Comparison of ENCODE assay signal across 12 mouse cellular contexts in the genomic region with DNA sequence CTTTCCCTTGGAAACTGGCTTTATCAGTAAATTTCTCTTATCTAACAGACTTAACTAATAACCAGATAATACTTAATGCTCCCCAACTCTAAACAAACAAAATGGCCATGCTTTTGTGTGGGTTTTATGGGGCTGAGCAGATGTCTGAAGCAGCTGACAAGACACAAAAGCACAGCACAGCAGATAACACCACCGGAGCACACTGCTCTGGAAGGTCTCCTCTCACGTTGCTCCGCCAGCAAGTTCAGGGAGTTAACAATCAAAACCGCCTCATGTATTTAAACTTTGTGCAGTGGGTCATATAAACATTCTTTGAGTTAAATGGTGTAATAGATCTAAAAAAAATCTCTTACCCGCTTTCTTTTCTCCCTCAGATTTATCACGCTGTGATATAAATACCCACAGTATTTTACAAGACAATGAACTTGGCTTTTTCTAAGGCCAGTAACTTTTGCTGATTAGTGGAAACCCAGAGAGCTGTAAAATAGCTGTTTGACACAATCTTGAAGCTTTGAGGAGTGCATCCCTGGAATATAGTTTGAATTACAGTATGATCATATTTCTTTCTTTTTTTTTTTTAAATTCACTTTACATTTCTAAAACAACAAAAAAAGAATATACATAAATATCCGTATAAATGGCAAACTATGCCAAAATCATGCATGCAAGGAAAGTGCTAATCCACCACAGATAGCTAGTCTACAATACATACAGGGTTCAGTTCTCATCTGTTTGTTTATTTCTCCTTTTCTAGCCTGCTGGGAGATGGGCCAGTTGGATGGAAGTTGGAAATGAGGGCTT.
DNase-seq lines count a peak whose midpoint lies in the region; ATAC-seq and TF ChIP-seq lines count a peak whose summit lies in the region.
"Had no signal": no experiment of that assay in that cellular context is flagged by ENCODE, and none has a peak within 500 bp of the region (broad histone marks: within the 10 kb centered on the region; RNA-seq: fewer than 3 reads in every experiment).

No protein-coding gene starts in this region.

- no peak overlapping the region for H3K4me3 ChIP-seq in embryonic facial prominence, embryonic 14.5 days (ENCODE audit: low read depth, low read length)
- no peak overlapping the region for H3K4me3 ChIP-seq in embryonic facial prominence, embryonic 10.5 days
- H3K4me3 ChIP-seq in kidney, embryonic 15.5 days (replicated peaks): no peak overlapping the region
- H3K4me3 ChIP-seq in midbrain, embryonic 11.5 days (ENCODE audit: low read depth, low read length): no peak overlapping the region
- no peak overlapping the region for H3K4me3 ChIP-seq in midbrain, postnatal 0 days (ENCODE audit: low read depth, low read length)
- H3K4me3 ChIP-seq: embryonic facial prominence, embryonic 12.5 days had no signal

- 39% methylated on average over 7 of the region's 7 CpGs for WGBS in embryonic facial prominence, embryonic 14.5 days
- 49% methylated on average over 7 of the region's 7 CpGs for WGBS in embryonic facial prominence, embryonic 10.5 days
- 22% methylated on average over 7 of the region's 7 CpGs for WGBS in kidney, embryonic 15.5 days
- 10% methylated on average over 7 of the region's 7 CpGs for WGBS in midbrain, embryonic 11.5 days
- WGBS in midbrain, postnatal 0 days: 21% methylated on average over 7 of the region's 7 CpGs

- DNase-seq in embryonic facial prominence, embryonic 14.5 days (ENCODE audit: low spot score): peak; percentile 46
- DNase-seq in embryonic facial prominence, embryonic 10.5 days (ENCODE audit: low spot score): no peak
- DNase-seq in kidney, postnatal 14 days: no peak
- no peak for DNase-seq in midbrain, embryonic 11.5 days (ENCODE audit: low spot score, missing footprints)
- no peak for DNase-seq in midbrain, postnatal 0 days (ENCODE audit: low spot score)
- peak; percentile 8 for DNase-seq in lung, postnatal 14 days
- DNase-seq: thymus, adult 2 months had no signal

- no peaks in the 10 kb centered on the region for H3K9me3 ChIP-seq in embryonic facial prominence, embryonic 14.5 days (ENCODE audit: control insufficient read depth, low read length)
- no peaks in the 10 kb centered on the region for H3K9me3 ChIP-seq in embryonic facial prominence, embryonic 10.5 days
- H3K9me3 ChIP-seq in kidney, embryonic 15.5 days (replicated peaks): no peaks in the 10 kb centered on the region
- H3K9me3 ChIP-seq in midbrain, embryonic 11.5 days (ENCODE audit: control insufficient read depth, low read length): no peaks in the 10 kb centered on the region
- H3K9me3 ChIP-seq in midbrain, postnatal 0 days (ENCODE audit: low read length): no peaks in the 10 kb centered on the region
- H3K9me3 ChIP-seq: embryonic facial prominence, embryonic 12.5 days had no signal

- no peaks in the 10 kb centered on the region for H3K36me3 ChIP-seq in embryonic facial prominence, embryonic 14.5 days (ENCODE audit: control insufficient read depth, insufficient read depth, low read length)
- no peaks in the 10 kb centered on the region for H3K36me3 ChIP-seq in embryonic facial prominence, embryonic 10.5 days (replicated peaks)
- no peaks in the 10 kb centered on the region for H3K36me3 ChIP-seq in kidney, embryonic 15.5 days
- H3K36me3 ChIP-seq in midbrain, embryonic 11.5 days (ENCODE audit: control insufficient read depth, insufficient read depth, low read length): no peaks in the 10 kb centered on the region
- H3K36me3 ChIP-seq in midbrain, postnatal 0 days (ENCODE audit: insufficient read depth, low read length): no peaks in the 10 kb centered on the region
- H3K36me3 ChIP-seq: embryonic facial prominence, embryonic 12.5 days had no signal

- no peak overlapping the region for H3K4me2 ChIP-seq in embryonic facial prominence, embryonic 14.5 days (ENCODE audit: low read depth, low read length)
- no peak overlapping the region for H3K4me2 ChIP-seq in kidney, embryonic 15.5 days
- no peak overlapping the region for H3K4me2 ChIP-seq in midbrain, embryonic 11.5 days
- no peak overlapping the region for H3K4me2 ChIP-seq in midbrain, postnatal 0 days (ENCODE audit: low read depth, low read length, poor library complexity, severe bottlenecking)
- H3K4me2 ChIP-seq: embryonic facial prominence, embryonic 12.5 days; hindbrain, embryonic 14.5 days had no signal

- peaks cover 16% of the 10 kb centered on the region for H3K4me1 ChIP-seq in embryonic facial prominence, embryonic 14.5 days (ENCODE audit: control insufficient read depth, insufficient read depth, low read length)
- peaks cover 6% of the 10 kb centered on the region; the same call in 1 of the 2 replicates for H3K4me1 ChIP-seq in embryonic facial prominence, embryonic 10.5 days
- H3K4me1 ChIP-seq in kidney, embryonic 15.5 days: peaks cover 11% of the 10 kb centered on the region
- H3K4me1 ChIP-seq in midbrain, embryonic 11.5 days (ENCODE audit: control insufficient read depth, insufficient read depth, low read length): peaks cover 10% of the 10 kb centered on the region
- no peaks in the 10 kb centered on the region for H3K4me1 ChIP-seq in midbrain, postnatal 0 days (ENCODE audit: insufficient read depth, low read length)

- no peak overlapping the region for H3K9ac ChIP-seq in embryonic facial prominence, embryonic 14.5 days (ENCODE audit: low read depth, low read length)
- H3K9ac ChIP-seq in kidney, embryonic 15.5 days: no peak overlapping the region
- H3K9ac ChIP-seq in midbrain, embryonic 11.5 days (ENCODE audit: low read length): no peak overlapping the region
- no peak overlapping the region for H3K9ac ChIP-seq in midbrain, postnatal 0 days (replicated peaks; ENCODE audit: low read length, poor library complexity, severe bottlenecking)
- H3K9ac ChIP-seq: embryonic facial prominence, embryonic 12.5 days; hindbrain, embryonic 14.5 days had no signal

- ATAC-seq in embryonic facial prominence, embryonic 14.5 days (ENCODE audit: low read depth): no peak
- peak; percentile 92 for ATAC-seq in kidney, embryonic 15.5 days (replicated peaks; ENCODE audit: low FRiP score)
- peak; percentile 19; the same call in 1 of the 2 replicates for ATAC-seq in midbrain, embryonic 11.5 days (ENCODE audit: low FRiP score)
- ATAC-seq in midbrain, postnatal 0 days (ENCODE audit: low FRiP score): no peak
- no peak for ATAC-seq in activated CD4-positive, CD25-positive, alpha-beta regulatory T cell, adult 4 months

- TF ChIP-seq CTCF in midbrain, postnatal 0 days (IDR thresholded peaks at IDR 0.05): no peak

- no peaks in the 10 kb centered on the region for H3K27me3 ChIP-seq in embryonic facial prominence, embryonic 14.5 days (replicated peaks; ENCODE audit: control insufficient read depth, insufficient read depth, low read length)
- H3K27me3 ChIP-seq in embryonic facial prominence, embryonic 10.5 days (replicated peaks; ENCODE audit: low read depth, poor library complexity, severe bottlenecking): no peaks in the 10 kb centered on the region
- H3K27me3 ChIP-seq in kidney, embryonic 15.5 days: peaks cover 2% of the 10 kb centered on the region; the same call in 1 of the 2 replicates
- peaks cover 39% of the 10 kb centered on the region for H3K27me3 ChIP-seq in midbrain, embryonic 11.5 days (ENCODE audit: control insufficient read depth, insufficient read depth, low read length)
- no peaks in the 10 kb centered on the region for H3K27me3 ChIP-seq in midbrain, postnatal 0 days (ENCODE audit: insufficient read depth, low read length)
- H3K27me3 ChIP-seq: embryonic facial prominence, embryonic 12.5 days had no signal

- no peak overlapping the region for H3K27ac ChIP-seq in embryonic facial prominence, embryonic 14.5 days (replicated peaks; ENCODE audit: low read depth, low read length)
- no peak overlapping the region for H3K27ac ChIP-seq in embryonic facial prominence, embryonic 10.5 days (replicated peaks)
- no peak overlapping the region for H3K27ac ChIP-seq in kidney, embryonic 15.5 days
- H3K27ac ChIP-seq in midbrain, embryonic 11.5 days (ENCODE audit: low read depth, low read length): no peak overlapping the region
- no peak overlapping the region for H3K27ac ChIP-seq in midbrain, postnatal 0 days (ENCODE audit: low read depth, low read length)
- H3K27ac ChIP-seq: embryonic facial prominence, embryonic 12.5 days; heart, adult 2 months; hindbrain, embryonic 14.5 days had no signal

Comparison
In these comparisons a context has a peak if more than half of its experiments do, and no peak if none do; other contexts are left out.
1. ATAC-seq: peak in kidney, embryonic 15.5 days (single experiment) and midbrain, embryonic 11.5 days (single experiment); none in embryonic facial prominence, embryonic 14.5 days (single experiment), midbrain, postnatal 0 days (single experiment) and activated CD4-positive, CD25-positive, alpha-beta regulatory T cell, adult 4 months (single experiment).
2. DNase-seq: peak in embryonic facial prominence, embryonic 14.5 days (single experiment) and lung, postnatal 14 days (single experiment); none in embryonic facial prominence, embryonic 10.5 days (single experiment), kidney, postnatal 14 days (single experiment), midbrain, embryonic 11.5 days (single experiment) and midbrain, postnatal 0 days (single experiment).